Mouse (Mus musculus) left cerebral cortex, postnatal 14 days (tissue): Measurements from ENCODE around the gene Olfr788. TPM values are rescaled to one million over a fixed set of nuclear protein-coding genes. Genes with fewer than 3 reads are reported as not detected.

Experiments
- DNase-seq, 2 experiments: peaks; one replicate each; pipeline ENCODE4 v3.0.0; 2021 to 2022; ENCODE audit warnings: low spot score in 2 of 2, mixed read lengths in 1 of 2
- intact Hi-C: fragments of 180-260 bp; cut with DNase I; formaldehyde crosslinking; loops from one replicate; pipeline ENCODE4 v1.15.1; 2025
- long read RNA-seq, 2 experiments: library from polyadenylated mRNA; stranded (forward); transcript quantifications; one replicate each; pipeline ENCODE4 v2.0.0; 2021
- total RNA-seq, 2 experiments: library from RNA; stranded (reverse); gene quantifications; 2 replicates each; pipeline ENCODE4 v1.2.3; 2021

Gene Olfr788
- not detected for total RNA-seq
- long read RNA-seq, experiment 1: 0 reads
- long read RNA-seq, experiment 2: 0 reads

DNA sequence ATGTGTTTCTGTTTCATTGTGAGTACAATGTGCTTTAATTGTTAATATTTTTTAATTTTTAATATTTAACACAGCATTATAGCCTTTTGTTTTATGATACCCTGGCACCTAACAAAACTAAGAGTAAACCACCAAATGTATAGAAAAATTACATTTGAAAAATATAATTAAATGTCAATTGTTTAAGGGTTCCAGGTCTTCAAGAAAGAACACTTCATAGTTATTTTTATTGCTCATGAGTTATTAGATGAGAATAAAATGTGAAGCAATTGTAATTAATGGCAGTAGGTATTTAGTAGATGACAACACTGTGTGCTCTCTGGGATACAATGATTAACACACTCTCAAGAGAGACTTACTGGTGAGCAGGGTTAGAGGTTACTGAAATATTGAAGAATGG lies at the start of gene Olfr788:
Gene Olfr788, plus strand, starts transcription at position 301 of the 400 bp plus-strand sequence.
- intact Hi-C loops: no loop called here

GRCm38 (mm10) chr10:129427006-129427405 lies 43.8 kb upstream of the Olfr788 start, which contains the start of gene Olfr786:
TSS of gene Olfr786 (plus strand) at chr10:129427306.
- intact Hi-C loops: no loop called here
- no peak for DNase-seq

More for the DNA sequence above, at the start of gene Olfr788:
- no peak for DNase-seq

DNA sequence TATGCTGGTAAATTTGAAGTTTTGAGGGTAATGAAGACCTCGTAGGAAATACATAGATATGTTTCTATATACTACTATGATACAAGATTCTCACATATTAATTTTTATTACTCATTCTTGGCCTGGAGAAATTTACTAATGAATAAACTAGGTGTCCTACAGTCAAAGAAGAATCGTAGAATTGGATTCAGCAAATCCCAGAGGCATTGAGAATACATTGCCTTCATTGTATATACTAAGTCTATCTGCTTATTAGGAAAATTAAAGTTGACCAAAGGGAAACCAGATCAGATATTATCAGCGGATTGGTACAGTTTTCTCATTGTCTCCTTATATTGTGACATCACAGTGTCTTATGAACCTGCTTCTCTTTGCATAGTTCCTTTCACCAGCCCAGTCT lies 9.2 kb upstream of the Olfr788 start, which contains the start of gene Olfr787:
Gene Olfr787, plus strand, starts transcription at position 301 of the 400 bp plus-strand sequence.
- intact Hi-C loops: no loop called here
- DNase-seq: no peak

GRCm38 (mm10) chr10:129473256-129473655 lies 2.5 kb downstream of the Olfr788 start:
- intact Hi-C loops: no loop called here

GRCm38 (mm10) chr10:129473723-129474122 lies 2.9 kb downstream of the Olfr788 start:
- no peak for DNase-seq
- intact Hi-C loops: no loop called here

More at GRCm38 (mm10) chr10:129473256-129473655, 2.5 kb downstream of the Olfr788 start:
- DNase-seq: no peak

- intact Hi-C loops: no loop called here
- DNase-seq: no peak
These were observed 13.7 kb downstream of the Olfr788 start, which contains the start of gene Olfr789 for GRCm38 (mm10) chr10:129484452-129484851. TSS of gene Olfr789 (plus strand) at chr10:129484752.

- DNase-seq: peak; percentile 10 to 26
- intact Hi-C loops: no loop called here
These were observed 19.3 kb downstream of the Olfr788 start for GRCm38 (mm10) chr10:129490101-129490500.

DNA sequence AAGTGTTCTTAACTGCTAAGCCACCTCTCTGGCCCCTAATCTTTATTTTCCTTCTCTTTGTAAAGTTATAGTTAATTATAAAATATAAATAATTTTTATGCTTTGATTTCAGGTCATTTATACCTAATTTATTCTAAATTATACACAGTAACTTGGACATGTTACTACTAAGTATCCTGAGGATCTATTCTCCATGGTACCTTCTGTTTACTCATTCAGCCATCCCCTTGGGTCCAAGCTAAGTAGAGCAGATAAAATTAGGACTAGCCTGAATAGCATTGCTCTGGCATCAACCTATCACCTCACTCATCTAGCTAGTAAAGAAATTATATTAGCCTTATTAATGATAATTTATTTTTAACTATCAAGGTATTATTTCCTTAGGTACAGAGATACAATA lies 27.4 kb downstream of the Olfr788 start, which contains the start of gene Olfr790:
Gene Olfr790, plus strand, starts transcription at position 301 of the 400 bp plus-strand sequence.
- DNase-seq: no peak

GRCm38 (mm10) chr10:129521492-129521891 lies 50.7 kb downstream of the Olfr788 start, which contains the start of gene Olfr791:
TSS of gene Olfr791 (plus strand) at chr10:129521792.
- DNase-seq: no peak
- intact Hi-C loops: no loop called here

More for the DNA sequence above, 27.4 kb downstream of the Olfr788 start, which contains the start of gene Olfr790:
- intact Hi-C loops: no loop called here

Other genes starting within 250 kb of the Olfr788 start
- not detected for gene Olfr774, start 234.8 kb upstream of the Olfr788 start, total RNA-seq
- gene Olfr775, start 222.6 kb upstream of the Olfr788 start, total RNA-seq: not detected
- not detected for gene Olfr776, start 211.9 kb upstream of the Olfr788 start, total RNA-seq
- not detected for gene Olfr777, start 199.5 kb upstream of the Olfr788 start, total RNA-seq
- not detected for gene Olfr780, start 152.9 kb upstream of the Olfr788 start, total RNA-seq
- gene Olfr781, start 142.1 kb upstream of the Olfr788 start, total RNA-seq: not detected
- not detected for gene Olfr782, start 122.1 kb upstream of the Olfr788 start, total RNA-seq
- gene Olfr784, start 86.9 kb upstream of the Olfr788 start, total RNA-seq: under 1 TPM; 0.11 to 0.15 TPM
- gene Olfr785, start 65.6 kb upstream of the Olfr788 start, total RNA-seq: not detected
- not detected for gene Olfr786, start 43.7 kb upstream of the Olfr788 start, total RNA-seq
- gene Olfr787, start 9.1 kb upstream of the Olfr788 start, total RNA-seq: not detected
- not detected for gene Olfr789, start 13.8 kb downstream of the Olfr788 start, total RNA-seq
- not detected for gene Olfr790, start 27.5 kb downstream of the Olfr788 start, total RNA-seq
- not detected for gene Olfr791, start 50.8 kb downstream of the Olfr788 start, total RNA-seq
- gene Olfr792, start 68.2 kb downstream of the Olfr788 start, total RNA-seq: not detected
- gene Olfr794, start 96.7 kb downstream of the Olfr788 start, total RNA-seq: not detected
- not detected for gene Olfr796, start 141.6 kb downstream of the Olfr788 start, total RNA-seq
- not detected for gene Olfr798, start 156.9 kb downstream of the Olfr788 start, total RNA-seq
- gene Olfr799, start 166.5 kb downstream of the Olfr788 start, total RNA-seq: not detected
- not detected for gene Olfr800, start 186.7 kb downstream of the Olfr788 start, total RNA-seq
- not detected for gene Olfr801, start 202.9 kb downstream of the Olfr788 start, total RNA-seq
- gene Olfr802, start 217.2 kb downstream of the Olfr788 start, total RNA-seq: under 1 TPM; 0.06 to 0.22 TPM
- not detected for gene Olfr803, start 223.3 kb downstream of the Olfr788 start, total RNA-seq
- gene Olfr804, start 232.2 kb downstream of the Olfr788 start, total RNA-seq: not detected